Mouse (Mus musculus) intestine, embryonic 16.5 days (tissue): ENCODE measurements around the gene Kif4. TPM values are rescaled to one million over a fixed set of nuclear protein-coding genes. Genes with fewer than 3 reads are reported as not detected.

Source experiments
- ATAC-seq: fragments of 200-750 bp; cut with Nextera tagmentation; 2 replicates; pipeline ENCODE4 v1.8.0; 2017; ENCODE audit warnings: moderate TSS enrichment, moderate library complexity
- H3K27ac ChIP-seq: fragments of 300-500 bp; sonication (generic); 2 replicates; pipeline ENCODE4 v1.5.1; 2014; ENCODE audit warnings: mild to moderate bottlenecking, low read length
- H3K27me3 ChIP-seq: fragments of 300-500 bp; sonication (generic); replicated peaks from 2 replicates; pipeline ENCODE4 v1.6.1; 2014; ENCODE audit warnings: low read length, control low read depth, mixed read lengths; ENCODE audit not compliant: control insufficient read depth, insufficient read depth
- H3K36me3 ChIP-seq: fragments of 300-500 bp; sonication (generic); 2 replicates; pipeline ENCODE4 v1.6.1; 2014; ENCODE audit warnings: low read length, control low read depth; ENCODE audit not compliant: control insufficient read depth, insufficient read depth
- H3K4me1 ChIP-seq: fragments of 300-500 bp; sonication (generic); 2 replicates; pipeline ENCODE4 v1.6.1; 2014; ENCODE audit warnings: low read length, control low read depth, mixed read lengths; ENCODE audit not compliant: control insufficient read depth, insufficient read depth
- H3K4me2 ChIP-seq: fragments of 300-500 bp; sonication (generic); 2 replicates; pipeline ENCODE4 v1.6.1; 2014; ENCODE audit warnings: low read depth, low read length, control low read depth
- H3K4me3 ChIP-seq: fragments of 300-500 bp; sonication (generic); 2 replicates; pipeline ENCODE4 v1.5.1; 2014; ENCODE audit warnings: mild to moderate bottlenecking, low read length
- H3K9ac ChIP-seq: fragments of 300-500 bp; sonication (generic); 2 replicates; pipeline ENCODE4 v1.6.1; 2014; ENCODE audit warnings: low read depth, low read length
- H3K9me3 ChIP-seq: fragments of 300-500 bp; sonication (generic); 2 replicates; pipeline ENCODE4 v1.6.1; 2016; ENCODE audit warnings: low read length, control low read depth; ENCODE audit not compliant: control insufficient read depth
- WGBS: fragments of 180-500 bp; shearing (Covaris S2); extraction: QIAGEN DNeasy Blood & Tissue Kit; methylation state at CpG from one replicate; pipeline ENCODE4 v1.1.7; 2014; 5-methylcytosine and 5-hydroxymethylcytosine counted together
- polyA plus RNA-seq: library from polyadenylated mRNA; unstranded; fragments of >200 nt; fragmentation: Nextera tagmentation; extraction: Ambion mirVana; gene quantifications from 2 replicates; pipeline ENCODE4 v1.2.1, GENCODE M21; 2015

The Kif4 gene
- 18.1 and 18.5 TPM in 2 replicates for polyA plus RNA-seq

- WGBS, result 12% methylated on average over 3 of the region's 3 CpGs
- ATAC-seq, result no peak
- no peaks in the 10 kb centered on the region for H3K4me1 ChIP-seq
- no peaks in the 10 kb centered on the region for H3K27me3 ChIP-seq
- peak within 1 kb of the TSS; percentile 58 for H3K4me2 ChIP-seq
- peak within 1 kb of the TSS; percentile 65 for H3K4me3 ChIP-seq
- peak within 1 kb of the TSS; percentile 69 for H3K27ac ChIP-seq
- no peaks in the 10 kb centered on the region for H3K36me3 ChIP-seq
- no peaks in the 10 kb centered on the region for H3K9me3 ChIP-seq
- H3K9ac ChIP-seq, result peak within 1 kb of the TSS; percentile 72
These were observed at the start of gene Kif4 for GRCm38 (mm10) chrX:100625546-100625801. Gene Kif4, plus strand, starts transcription at chrX:100625737.

GRCm38 (mm10) chrX:100594791-100595190 lies 30.7 kb upstream of the Kif4 start, which contains the start of gene P2ry4:
Gene P2ry4, minus strand, starts transcription at chrX:100594869.
- H3K4me2 ChIP-seq, result no peak within 1 kb of the TSS
- ATAC-seq, result peak; percentile 85
- 44% methylated on average over 4 of the region's 4 CpGs for WGBS
- H3K9me3 ChIP-seq, result no peaks in the 10 kb centered on the region
- no peak within 1 kb of the TSS for H3K9ac ChIP-seq
- H3K27ac ChIP-seq, result no peak within 1 kb of the TSS
- peaks cover 16% of the 10 kb centered on the region; the same call in 1 of the 2 replicates for H3K27me3 ChIP-seq
- H3K4me1 ChIP-seq, result no peaks in the 10 kb centered on the region
- H3K36me3 ChIP-seq, result no peaks in the 10 kb centered on the region
- H3K4me3 ChIP-seq, result no peak within 1 kb of the TSS

- peak; percentile 65 for ATAC-seq
- WGBS, result 24% methylated on average over 5 of the region's 5 CpGs
- peaks cover 17% of the 10 kb centered on the region for H3K27me3 ChIP-seq
These were observed 28.1 kb upstream of the Kif4 start for GRCm38 (mm10) chrX:100597439-100597838.

GRCm38 (mm10) chrX:100599755-100600154 lies 25.8 kb upstream of the Kif4 start:
- Histone ChIP-seq H3K36me3 (no peaks in the 10 kb centered on the region), H3K4me2 (no peak overlapping the region), H3K27me3 (peaks cover 8% of the 10 kb centered on the region; the same call in 1 of the 2 replicates), H3K4me1 (no peaks in the 10 kb centered on the region), H3K27ac (no peak overlapping the region), H3K9me3 (no peaks in the 10 kb centered on the region), H3K4me3 (no peak overlapping the region), H3K9ac (no peak overlapping the region)
- 68% methylated on average over 4 of the region's 4 CpGs for WGBS
- no peak for ATAC-seq

More at GRCm38 (mm10) chrX:100597439-100597838, 28.1 kb upstream of the Kif4 start:
- H3K4me1 ChIP-seq, result no peaks in the 10 kb centered on the region
- H3K4me3 ChIP-seq, result no peak overlapping the region
- H3K4me2 ChIP-seq, result no peak overlapping the region
- H3K27ac ChIP-seq, result no peak overlapping the region
- no peaks in the 10 kb centered on the region for H3K36me3 ChIP-seq
- no peak overlapping the region for H3K9ac ChIP-seq
- H3K9me3 ChIP-seq, result no peaks in the 10 kb centered on the region

GRCm38 (mm10) chrX:100605314-100605713 lies 20.2 kb upstream of the Kif4 start, which contains the start of gene Arr3:
Gene Arr3, plus strand, starts transcription at chrX:100605497.
- H3K4me1 ChIP-seq, result no peaks in the 10 kb centered on the region
- H3K9me3 ChIP-seq, result no peaks in the 10 kb centered on the region
- 84% methylated on average over 1 of the region's 1 CpGs for WGBS
- H3K9ac ChIP-seq, result no peak within 1 kb of the TSS
- ATAC-seq, result no peak
- H3K27ac ChIP-seq, result no peak within 1 kb of the TSS
- no peak within 1 kb of the TSS for H3K4me3 ChIP-seq
- no peaks in the 10 kb centered on the region for H3K36me3 ChIP-seq
- H3K4me2 ChIP-seq, result no peak within 1 kb of the TSS
- H3K27me3 ChIP-seq, result peaks cover 3% of the 10 kb centered on the region; the same call in 1 of the 2 replicates

GRCm38 (mm10) chrX:100618488-100618887 lies 7.0 kb upstream of the Kif4 start:
- no peaks in the 10 kb centered on the region; the same call in 1 of the 2 replicates for H3K27me3 ChIP-seq
- no peaks in the 10 kb centered on the region for H3K4me1 ChIP-seq
- peak; percentile 74 for ATAC-seq
- WGBS, result 49% methylated on average over 3 of the region's 3 CpGs
- no peak overlapping the region for H3K4me2 ChIP-seq
- H3K27ac ChIP-seq, result no peak overlapping the region
- H3K4me3 ChIP-seq, result no peak overlapping the region
- no peaks in the 10 kb centered on the region for H3K36me3 ChIP-seq
- no peak overlapping the region for H3K9ac ChIP-seq
- H3K9me3 ChIP-seq, result no peaks in the 10 kb centered on the region

- WGBS, result 74% methylated on average over 2 of the region's 2 CpGs
- no peak for ATAC-seq
These were observed 4.2 kb upstream of the Kif4 start for GRCm38 (mm10) chrX:100621366-100621765.

GRCm38 (mm10) chrX:100624242-100624641 lies 1.3 kb upstream of the Kif4 start:
- H3K9ac ChIP-seq, result no peak overlapping the region
- WGBS, result 96% methylated on average over 4 of the region's 4 CpGs

More at GRCm38 (mm10) chrX:100621366-100621765, 4.2 kb upstream of the Kif4 start:
- no peaks in the 10 kb centered on the region for H3K4me1 ChIP-seq
- no peak overlapping the region for H3K9ac ChIP-seq
- H3K36me3 ChIP-seq, result no peaks in the 10 kb centered on the region
- no peaks in the 10 kb centered on the region; the same call in 1 of the 2 replicates for H3K27me3 ChIP-seq
- no peak overlapping the region for H3K4me3 ChIP-seq
- no peak overlapping the region for H3K4me2 ChIP-seq
- no peaks in the 10 kb centered on the region for H3K9me3 ChIP-seq
- no peak overlapping the region for H3K27ac ChIP-seq

GRCm38 (mm10) chrX:100625146-100625545 lies 391 bp upstream of the Kif4 start:
- Histone ChIP-seq H3K27me3 (no peaks in the 10 kb centered on the region), H3K4me3 (peak overlapping the region; percentile 65), H3K4me2 (peak overlapping the region; percentile 46), H3K4me1 (no peaks in the 10 kb centered on the region), H3K9me3 (no peaks in the 10 kb centered on the region), H3K36me3 (no peaks in the 10 kb centered on the region), H3K9ac (peak overlapping the region; percentile 67; the same call in 1 of the 2 replicates), H3K27ac (no peak overlapping the region)
- ATAC-seq, result no peak
- 29% methylated on average over 7 of the region's 7 CpGs for WGBS

More at GRCm38 (mm10) chrX:100624242-100624641, 1.3 kb upstream of the Kif4 start:
- ATAC-seq, result no peak
- H3K4me1 ChIP-seq, result no peaks in the 10 kb centered on the region
- H3K4me2 ChIP-seq, result no peak overlapping the region
- no peaks in the 10 kb centered on the region for H3K9me3 ChIP-seq
- H3K27ac ChIP-seq, result no peak overlapping the region
- H3K27me3 ChIP-seq, result no peaks in the 10 kb centered on the region
- H3K36me3 ChIP-seq, result no peaks in the 10 kb centered on the region
- no peak overlapping the region for H3K4me3 ChIP-seq
